Mouse (Mus musculus) C2C12 (cell line): ENCODE results near the gene Atp6ap1l.

Source experiments
- CTCF ChIP-seq: IDR thresholded peaks from one replicate; pipeline ENCODE4 v1.5.1; 2011; ENCODE audit not compliant: control insufficient read depth, insufficient read depth, insufficient read length
- MAX ChIP-seq: IDR thresholded peaks from one replicate; pipeline ENCODE4 v1.6.1; 2011; ENCODE audit warnings: mild to moderate bottlenecking, control low read depth
- MYOD1 ChIP-seq: IDR thresholded peaks from one replicate; pipeline ENCODE4 v1.6.1; 2011; ENCODE audit warnings: low read depth; ENCODE audit not compliant: control insufficient read depth, insufficient read length

DNA sequence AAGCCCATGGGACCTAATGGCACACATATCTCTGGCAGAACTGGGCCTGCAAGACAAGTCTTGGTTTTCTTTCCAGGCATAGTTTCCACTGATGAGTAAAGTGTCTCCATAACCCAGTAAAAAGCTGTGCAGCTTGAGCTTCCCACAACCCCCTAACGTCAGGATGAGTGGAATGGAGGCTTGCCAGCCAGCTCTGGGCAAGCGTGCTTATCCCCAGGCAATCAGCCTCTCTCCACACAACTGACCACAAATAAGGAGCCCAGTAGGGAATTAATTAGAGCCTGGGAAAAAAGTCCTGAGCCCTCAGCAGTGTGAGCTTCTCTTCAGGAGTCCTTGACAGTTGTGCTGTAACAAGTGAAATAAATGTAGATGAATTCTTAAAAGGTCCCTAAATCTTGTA lies 9.1 kb downstream of the Atp6ap1l start:
- no peak for TF ChIP-seq CTCF
- no peak for TF ChIP-seq MYOD1
- TF ChIP-seq MAX = no peak
